Mouse (Mus musculus): ENCODE data around the gene Eml4.

GRCm38 (mm10) chr17:83348056-83348822, 2.5 kb upstream of the Eml4 start:
- TF ChIP-seq EP300 (IDR thresholded peaks at IDR 0.05; ENCODE audit: low read length) (no peak), ETS1 (conservative IDR thresholded peaks at IDR 0.05; ENCODE audit: low read depth, low read length) (no peak), USF1 (IDR thresholded peaks at IDR 0.05; ENCODE audit: low read depth, low read length) (no peak), TCF12 (IDR thresholded peaks at IDR 0.05; ENCODE audit: low read depth, low read length) (no peak)
